Mouse (Mus musculus): ENCODE results near the gene Vmn1r142. TPM values are rescaled to one million over a fixed set of nuclear protein-coding genes. Genes with fewer than 3 reads are reported as not detected.
"Not testable (repeated sequence)": the region's sequence is repeated elsewhere in the genome, so short reads cannot be mapped to it uniquely, and the experiment has no call there.

Vmn1r142 gene
- polyA plus RNA-seq (2011; ENCODE audit: insufficient read length, low read depth, missing spikeins): not detected in 2 replicates

- H3K27ac ChIP-seq (ENCODE audit: insufficient read depth, low read length); H3K4me3 ChIP-seq (ENCODE audit: insufficient read depth, low read length); H3K4me1 ChIP-seq (ENCODE audit: control insufficient read depth, insufficient read depth, low read length): not testable (repeated sequence)
Observed at GRCm38 (mm10) chr7:22163935-22164334, at the start of gene Vmn1r142. Vmn1r142 (minus strand) TSS chr7:22164035.

GRCm38 (mm10) chr7:22201164-22201563 is 37.3 kb upstream of the Vmn1r142 start, which contains the start of gene Gm8653:
Gm8653 (minus strand) TSS chr7:22201264.
- not testable (repeated sequence) for H3K4me3 ChIP-seq (ENCODE audit: insufficient read depth, low read length); H3K27ac ChIP-seq (ENCODE audit: insufficient read depth, low read length); H3K4me1 ChIP-seq (ENCODE audit: control insufficient read depth, insufficient read depth, low read length)

- not testable (repeated sequence) for H3K4me1 ChIP-seq (ENCODE audit: control insufficient read depth, insufficient read depth, low read length); H3K27ac ChIP-seq (ENCODE audit: insufficient read depth, low read length); H3K4me3 ChIP-seq (ENCODE audit: insufficient read depth, low read length)
Observed at GRCm38 (mm10) chr7:22189077-22189476, 25.2 kb upstream of the Vmn1r142 start, which contains the start of gene Vmn1r143. Vmn1r143 (plus strand) TSS chr7:22189377.

- not testable (repeated sequence) for H3K4me1 ChIP-seq (ENCODE audit: control insufficient read depth, insufficient read depth, low read length); H3K27ac ChIP-seq (ENCODE audit: insufficient read depth, low read length); H3K4me3 ChIP-seq (ENCODE audit: insufficient read depth, low read length)
Observed at GRCm38 (mm10) chr7:22134641-22135040, 29.2 kb downstream of the Vmn1r142 start, which contains the start of gene Gm10666. Gm10666 (minus strand) TSS chr7:22134741.

- not testable (repeated sequence) for H3K4me1 ChIP-seq (ENCODE audit: control insufficient read depth, insufficient read depth, low read length); H3K27ac ChIP-seq (ENCODE audit: insufficient read depth, low read length); H3K4me3 ChIP-seq (ENCODE audit: insufficient read depth, low read length)
Observed at GRCm38 (mm10) chr7:22118145-22118544, 45.7 kb downstream of the Vmn1r142 start, which contains the start of gene Gm16451. Gm16451 (minus strand) TSS chr7:22118245.

Other genes starting within 250 kb of the Vmn1r142 start
- gene Gm5891, start 242.7 kb downstream of the Vmn1r142 start, polyA plus RNA-seq (2011; ENCODE audit: insufficient read length, low read depth, missing spikeins): not detected in 2 replicates
- not detected in 2 replicates for gene Vmn1r137, start 169.4 kb downstream of the Vmn1r142 start, polyA plus RNA-seq (2011; ENCODE audit: insufficient read length, low read depth, missing spikeins)
- gene Vmn1r138, start 135.1 kb downstream of the Vmn1r142 start, polyA plus RNA-seq (2011; ENCODE audit: insufficient read length, low read depth, missing spikeins): not detected in 2 replicates
- not detected in 2 replicates for gene Gm6176, start 107.7 kb downstream of the Vmn1r142 start, polyA plus RNA-seq (2011; ENCODE audit: insufficient read length, low read depth, missing spikeins)
- not detected in 2 replicates for gene Vmn1r139, start 95.0 kb downstream of the Vmn1r142 start, polyA plus RNA-seq (2011; ENCODE audit: insufficient read length, low read depth, missing spikeins)
- not detected in 2 replicates for gene Gm16451, start 45.8 kb downstream of the Vmn1r142 start, polyA plus RNA-seq (2011; ENCODE audit: insufficient read length, low read depth, missing spikeins)
- gene Gm10666, start 29.3 kb downstream of the Vmn1r142 start, polyA plus RNA-seq (2011; ENCODE audit: insufficient read length, low read depth, missing spikeins): not detected in 2 replicates
- not detected in 2 replicates for gene Vmn1r143, start 25.3 kb upstream of the Vmn1r142 start, polyA plus RNA-seq (2011; ENCODE audit: insufficient read length, low read depth, missing spikeins)
- gene Gm8653, start 37.2 kb upstream of the Vmn1r142 start, polyA plus RNA-seq (2011; ENCODE audit: insufficient read length, low read depth, missing spikeins): not detected in 2 replicates
- not detected in 2 replicates for gene Gm8453, start 65.4 kb upstream of the Vmn1r142 start, polyA plus RNA-seq (2011; ENCODE audit: insufficient read length, low read depth, missing spikeins)
- gene Gm4187, start 165.7 kb upstream of the Vmn1r142 start, polyA plus RNA-seq (2011; ENCODE audit: insufficient read length, low read depth, missing spikeins): not detected in 2 replicates
- gene Gm8660, start 207.0 kb upstream of the Vmn1r142 start, polyA plus RNA-seq (2011; ENCODE audit: insufficient read length, low read depth, missing spikeins): not detected in 2 replicates
- gene Vmn1r148, start 249.5 kb upstream of the Vmn1r142 start, polyA plus RNA-seq (2011; ENCODE audit: insufficient read length, low read depth, missing spikeins): not detected in 2 replicates